Mouse (Mus musculus) G1E (cell line): ENCODE data around the gene Kcnc3. TPM values are rescaled to one million over a fixed set of nuclear protein-coding genes. Genes with fewer than 3 reads are reported as not detected.

Experiments
- ATAC-seq: 2 replicates; pipeline ENCODE4 v1.8.0; 2016; ENCODE audit warnings: mild to moderate bottlenecking; ENCODE audit not compliant: insufficient number of reproducible peaks, poor library complexity, low FRiP score, severe bottlenecking; ENCODE audit errors: extremely low read depth
- DNase-seq: peaks from one replicate; pipeline ENCODE4 v3.0.0; 2012; ENCODE audit warnings: low spot score
- H3K27me3 ChIP-seq: 2 replicates; pipeline ENCODE4 v1.6.1; 2012; ENCODE audit warnings: mild to moderate bottlenecking, low read length, inconsistent platforms; ENCODE audit not compliant: insufficient read depth
- H3K36me3 ChIP-seq: replicated peaks from 2 replicates; pipeline ENCODE3; 2012; ENCODE audit warnings: mild to moderate bottlenecking, inconsistent platforms
- H3K4me1 ChIP-seq: 2 replicates; pipeline ENCODE4 v1.6.1; 2012; ENCODE audit warnings: low read depth, low read length, inconsistent platforms, mixed read lengths; ENCODE audit not compliant: insufficient read depth
- H3K4me3 ChIP-seq: 2 replicates; pipeline ENCODE4 v1.5.1; 2012; ENCODE audit warnings: low read depth, mild to moderate bottlenecking, inconsistent platforms, low read length, moderate library complexity, mixed read lengths
- H3K9me3 ChIP-seq: replicated peaks from 2 replicates; pipeline ENCODE4 v1.6.1; 2012; ENCODE audit warnings: inconsistent platforms
- CTCF ChIP-seq: IDR thresholded peaks from 2 replicates; pipeline ENCODE4 v1.5.1; 2012; ENCODE audit warnings: low read depth, low read length, inconsistent platforms, mixed read lengths
- GATA1 ChIP-seq: IDR thresholded peaks from 2 replicates; pipeline ENCODE4 v1.6.1; 2012; ENCODE audit warnings: borderline replicate concordance, low read length, inconsistent platforms, mixed read lengths
- GATA2 ChIP-seq: IDR thresholded peaks from 2 replicates; pipeline ENCODE4 v1.6.1; 2012; ENCODE audit warnings: low read depth, low read length, inconsistent platforms, borderline replicate concordance
- POLR2AphosphoS5 ChIP-seq: IDR thresholded peaks from 2 replicates; pipeline ENCODE4 v1.6.1; 2012; ENCODE audit warnings: low read depth, low read length, inconsistent platforms; ENCODE audit not compliant: insufficient replicate concordance
- TAL1 ChIP-seq: conservative IDR thresholded peaks from 2 replicates; pipeline ENCODE4 v1.6.1; 2012; ENCODE audit warnings: low read depth, low read length, inconsistent platforms, mixed read lengths
- polyA plus RNA-seq: library from polyadenylated mRNA; stranded (reverse); fragments of >175 nt; gene quantifications from 2 replicates; pipeline ENCODE4 v1.2.3, GENCODE M21; 2012
- total RNA-seq, 2 experiments: library from RNA; stranded (forward) in 1 of 2; stranded (reverse) in 1 of 2; fragments of 200-1000 nt in 1 of 2; fragments of >200 nt in 1 of 2; fragmentation: Nextera tagmentation in 1 of 2; gene quantifications; 2 replicates each; pipeline ENCODE4 v1.2.3; 2014 to 2017

The Kcnc3 gene
- total and polyA plus RNA-seq, 3 experiments, result 0.05 to 0.53 TPM; not detected in 1

- peaks cover 6% of the 10 kb centered on the region; the same call in 1 of the 2 replicates for H3K27me3 ChIP-seq
- H3K9me3 ChIP-seq, result no peaks in the 10 kb centered on the region
- ATAC-seq, result no peak
- no peak overlapping the region for H3K4me3 ChIP-seq
- no peak for DNase-seq
- no peak for TF ChIP-seq POLR2AphosphoS5
- TF ChIP-seq TAL1, result no peak
- TF ChIP-seq CTCF, result no peak
- H3K4me1 ChIP-seq, result peaks cover 3% of the 10 kb centered on the region; the same call in 1 of the 2 replicates
- no peaks in the 10 kb centered on the region for H3K36me3 ChIP-seq
Measured at GRCm38 (mm10) chr7:44636684-44637083, 46.2 kb downstream of the Kcnc3 start.

- H3K27me3 ChIP-seq, result peaks cover 6% of the 10 kb centered on the region; the same call in 1 of the 2 replicates
- H3K4me1 ChIP-seq, result peaks cover 3% of the 10 kb centered on the region; the same call in 1 of the 2 replicates
- ATAC-seq, result no peak
- no peak overlapping the region for H3K4me3 ChIP-seq
- TF ChIP-seq CTCF, result no peak
- TF ChIP-seq GATA2, result no peak
- no peak for TF ChIP-seq GATA1
- no peak for TF ChIP-seq POLR2AphosphoS5
- TF ChIP-seq TAL1, result no peak
- no peak for DNase-seq
- H3K9me3 ChIP-seq, result no peaks in the 10 kb centered on the region
- H3K36me3 ChIP-seq, result no peaks in the 10 kb centered on the region
Measured at GRCm38 (mm10) chr7:44638663-44639062, 48.2 kb downstream of the Kcnc3 start.

- no peaks in the 10 kb centered on the region for H3K9me3 ChIP-seq
- no peaks in the 10 kb centered on the region for H3K36me3 ChIP-seq
- TF ChIP-seq CTCF, result no peak
- TF ChIP-seq GATA2, result no peak
- no peak for TF ChIP-seq TAL1
- TF ChIP-seq POLR2AphosphoS5, result no peak
- no peak for TF ChIP-seq GATA1
- no peak for DNase-seq
- H3K27me3 ChIP-seq, result peaks cover 9% of the 10 kb centered on the region
- H3K4me1 ChIP-seq, result peaks cover 3% of the 10 kb centered on the region; the same call in 1 of the 2 replicates
- no peak for ATAC-seq
- no peak overlapping the region for H3K4me3 ChIP-seq
Measured at GRCm38 (mm10) chr7:44640843-44641605, 50.6 kb downstream of the Kcnc3 start.

GRCm38 (mm10) chr7:44641887-44642286 is 51.4 kb downstream of the Kcnc3 start:
- Histone ChIP-seq H3K27me3 (peaks cover 10% of the 10 kb centered on the region), H3K9me3 (no peaks in the 10 kb centered on the region), H3K4me1 (peaks cover 3% of the 10 kb centered on the region; the same call in 1 of the 2 replicates), H3K4me3 (no peak overlapping the region), H3K36me3 (no peaks in the 10 kb centered on the region)
- ATAC-seq, result no peak
- DNase-seq, result peak; percentile 32
- TF ChIP-seq TAL1 (no peak), POLR2AphosphoS5 (no peak), CTCF (peak; percentile 61; the same call in 1 of the 2 replicates), GATA2 (no peak), GATA1 (no peak)

GRCm38 (mm10) chr7:44645256-44645655 is 54.8 kb downstream of the Kcnc3 start:
- H3K4me1 ChIP-seq, result no peaks in the 10 kb centered on the region

GRCm38 (mm10) chr7:44645951-44646350 is 55.5 kb downstream of the Kcnc3 start:
- ATAC-seq (no peak), DNase-seq (no peak)
- H3K4me1 ChIP-seq, result no peaks in the 10 kb centered on the region
- no peaks in the 10 kb centered on the region for H3K9me3 ChIP-seq
- peaks cover 5% of the 10 kb centered on the region for H3K27me3 ChIP-seq
- H3K4me3 ChIP-seq, result no peak overlapping the region
- TF ChIP-seq TAL1 (no peak), POLR2AphosphoS5 (no peak), CTCF (no peak), GATA1 (no peak), GATA2 (no peak)
- no peaks in the 10 kb centered on the region for H3K36me3 ChIP-seq

More at GRCm38 (mm10) chr7:44645256-44645655, 54.8 kb downstream of the Kcnc3 start:
- no peak for TF ChIP-seq POLR2AphosphoS5
- TF ChIP-seq GATA1, result no peak
- no peak for TF ChIP-seq GATA2
- TF ChIP-seq CTCF, result no peak
- ATAC-seq (no peak), DNase-seq (no peak)
- no peak overlapping the region for H3K4me3 ChIP-seq
- H3K9me3 ChIP-seq, result no peaks in the 10 kb centered on the region
- H3K36me3 ChIP-seq, result no peaks in the 10 kb centered on the region
- peaks cover 5% of the 10 kb centered on the region for H3K27me3 ChIP-seq
